Mouse (Mus musculus) lung, postnatal 0 days (tissue): ENCODE data around the gene Hmgcl.

ENCODE experiments used
- CTCF ChIP-seq: IDR thresholded peaks from 2 replicates; pipeline ENCODE4 v1.5.1; 2016; ENCODE audit warnings: antibody characterized with exemption, mild to moderate bottlenecking
- EP300 ChIP-seq: IDR thresholded peaks from 2 replicates; pipeline ENCODE4 v1.6.1; 2016; ENCODE audit warnings: antibody characterized with exemption, mild to moderate bottlenecking, control low read depth

DNA sequence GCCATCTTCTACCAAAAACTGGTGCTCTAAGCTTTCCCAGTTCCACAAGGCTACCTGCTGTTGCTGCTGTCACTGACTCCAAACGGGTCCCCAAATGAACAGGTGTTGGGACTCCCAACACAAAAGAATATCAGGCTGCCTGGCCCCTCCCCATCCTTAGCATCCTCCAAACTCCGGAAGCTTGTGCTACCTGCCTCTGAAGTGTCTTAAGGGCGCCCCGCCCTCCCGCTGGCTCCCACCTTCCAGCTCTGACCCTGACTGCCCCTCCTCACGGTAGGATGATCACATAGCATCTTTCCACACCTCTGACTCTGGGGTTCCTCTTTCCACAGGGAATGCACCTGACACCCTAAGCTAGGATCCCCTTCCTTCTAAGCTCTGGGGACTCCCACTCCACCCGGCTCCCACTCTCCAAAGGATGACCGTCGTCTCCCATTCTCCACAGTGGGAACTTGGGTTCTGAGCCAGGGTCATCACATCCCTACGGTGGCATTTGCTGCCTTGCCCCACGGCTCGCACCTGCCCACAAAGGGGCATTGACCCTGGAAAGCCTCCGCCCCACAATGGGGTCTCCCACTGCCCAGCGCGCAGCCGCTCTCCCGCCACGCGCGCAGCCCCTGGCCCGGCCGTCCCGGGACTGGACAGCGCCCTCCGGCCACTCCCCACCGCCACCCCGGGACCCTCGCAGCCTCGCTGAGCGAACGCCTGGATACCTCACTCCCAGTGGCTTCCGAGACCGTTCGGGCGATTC is 25.7 kb downstream of the Hmgcl start:
- no peak; the same call in 1 of the 2 replicates for TF ChIP-seq CTCF
- no peak for TF ChIP-seq EP300
